Mouse (Mus musculus): ENCODE data around the gene Mgat1.

The Mgat1 gene

DNA sequence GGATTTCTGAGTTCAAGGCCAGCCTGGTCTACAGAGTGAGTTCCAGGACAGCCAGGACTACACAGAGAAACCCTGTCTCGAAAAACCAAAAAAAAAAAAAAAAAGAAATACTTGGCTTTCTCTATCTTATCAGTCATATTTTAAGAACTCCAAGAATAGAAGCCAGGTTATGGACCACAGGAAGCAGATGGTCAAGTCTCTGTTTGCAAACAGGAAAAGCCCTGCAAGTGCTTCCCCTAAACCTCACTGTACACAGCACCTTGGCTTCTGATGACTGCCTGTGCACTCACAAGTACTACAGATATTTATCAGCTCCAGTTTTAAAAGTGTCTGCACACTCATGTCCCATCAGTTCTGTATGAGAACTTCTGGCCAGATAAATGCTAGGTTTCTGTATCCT, 2.5 kb upstream of the Mgat1 start:
- no peak for DNase-seq (ENCODE audit: low spot score in 2 of 2)

DNA sequence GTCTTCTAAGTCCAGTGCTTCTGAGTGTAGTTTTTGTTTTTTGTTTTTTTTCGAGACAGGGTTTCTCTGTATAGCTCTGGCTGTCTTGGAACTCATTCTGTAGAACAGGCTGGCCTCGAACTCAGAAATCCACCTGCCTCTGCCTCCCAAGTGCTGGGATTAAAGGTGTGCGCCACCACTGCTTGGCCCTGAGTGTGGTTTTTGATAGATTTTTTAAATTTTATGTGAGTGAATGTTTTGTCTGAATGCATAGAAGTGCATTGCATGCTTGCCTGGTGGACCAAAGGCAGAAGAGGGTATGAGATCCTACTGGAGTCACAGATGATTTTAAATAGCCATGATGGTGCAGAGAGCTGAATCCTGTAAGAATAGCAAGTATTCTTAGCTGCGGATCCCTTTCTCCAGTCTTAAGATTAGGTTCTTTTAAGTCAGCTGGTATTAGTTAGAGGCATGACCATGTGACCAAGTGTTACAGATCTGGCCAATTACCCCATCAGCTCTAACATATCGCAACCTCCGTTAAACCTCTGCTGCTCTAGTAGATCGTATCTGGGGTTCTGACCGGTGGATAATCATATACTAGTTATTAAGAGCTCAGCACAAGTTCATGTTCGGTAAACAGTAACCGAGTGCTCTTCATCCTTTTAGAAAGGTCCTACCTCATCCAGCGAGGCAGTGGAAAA, 906 bp upstream of the Mgat1 start:
- DNase-seq (ENCODE audit: low spot score in 2 of 2), result no peak

DNA sequence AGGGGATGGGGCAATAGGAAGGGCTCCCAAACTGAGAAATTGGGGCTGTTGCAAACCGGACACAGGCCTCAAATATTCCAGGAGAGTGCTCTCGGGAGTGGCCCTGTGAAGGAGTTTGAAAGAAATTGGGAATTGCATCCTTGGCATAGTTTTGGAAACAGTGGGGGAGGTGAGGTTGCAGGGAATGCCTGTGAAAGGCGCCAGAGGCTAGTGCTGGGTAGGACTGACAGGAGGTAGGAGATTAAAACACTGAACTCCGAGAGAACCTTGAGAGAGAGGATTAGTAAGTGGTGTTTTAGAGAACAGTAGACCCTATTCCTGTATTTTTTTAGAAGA, 572 bp downstream of the Mgat1 start:
- no peak for DNase-seq (ENCODE audit: low spot score in 2 of 2)

DNA sequence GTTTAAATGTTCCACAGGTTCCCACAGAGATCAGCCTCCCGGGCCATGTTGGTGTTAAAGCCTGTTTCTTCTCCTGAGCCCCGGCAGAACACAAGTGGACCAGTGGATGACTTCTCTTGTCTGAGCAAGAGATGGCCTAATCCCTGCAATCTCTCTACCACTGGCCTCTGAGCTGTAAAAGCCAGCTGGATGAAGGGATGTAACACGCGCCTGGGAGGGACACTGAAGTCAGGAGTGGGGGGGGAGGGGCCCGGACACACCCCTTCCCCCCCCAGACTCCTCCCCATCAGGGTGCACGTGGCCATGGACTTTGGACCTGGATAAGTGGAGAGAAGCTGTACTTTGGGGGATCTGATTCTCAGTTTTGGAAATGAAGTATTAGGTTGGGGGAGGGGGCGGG, 1.2 kb downstream of the Mgat1 start:
- no peak for DNase-seq (ENCODE audit: low spot score in 2 of 2)

DNA sequence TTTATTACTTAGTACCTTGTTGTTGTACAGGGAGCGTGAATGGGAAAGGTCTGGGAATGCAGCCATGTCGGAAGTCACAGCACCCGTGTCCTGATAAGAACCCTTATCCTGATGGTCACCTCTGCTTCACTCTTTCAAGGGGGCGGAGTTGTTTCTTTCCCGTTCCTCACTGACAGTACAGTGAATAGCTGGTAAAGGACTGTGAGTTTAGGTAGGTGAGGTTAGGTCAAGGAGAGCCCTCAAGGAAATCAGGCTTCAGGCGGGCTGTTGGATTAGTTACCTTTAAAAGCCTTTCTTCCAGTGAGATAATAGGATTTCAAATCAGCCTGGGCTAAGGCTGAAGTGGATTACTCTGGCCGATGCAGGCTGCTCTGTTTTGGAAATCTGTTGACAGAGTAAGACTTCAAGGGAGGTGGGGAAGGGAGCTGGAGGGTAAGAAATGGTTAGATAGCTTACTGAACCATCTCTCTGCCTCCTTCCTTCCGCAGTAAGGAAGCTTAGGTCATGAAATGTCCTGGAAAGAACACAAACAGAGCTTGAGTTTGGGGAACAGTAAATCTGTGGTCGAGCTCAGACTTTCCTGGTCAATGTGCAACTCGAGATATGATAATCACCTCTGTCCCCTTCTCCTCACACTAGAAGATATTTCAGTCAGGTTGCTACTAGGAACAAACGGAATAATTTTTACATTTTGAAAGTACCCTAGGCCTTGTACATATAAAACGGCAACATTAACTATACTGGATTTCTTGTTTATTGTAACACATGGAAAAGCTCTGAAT, 1.8 kb downstream of the Mgat1 start:
- no peak for DNase-seq (ENCODE audit: low spot score in 2 of 2)

DNA sequence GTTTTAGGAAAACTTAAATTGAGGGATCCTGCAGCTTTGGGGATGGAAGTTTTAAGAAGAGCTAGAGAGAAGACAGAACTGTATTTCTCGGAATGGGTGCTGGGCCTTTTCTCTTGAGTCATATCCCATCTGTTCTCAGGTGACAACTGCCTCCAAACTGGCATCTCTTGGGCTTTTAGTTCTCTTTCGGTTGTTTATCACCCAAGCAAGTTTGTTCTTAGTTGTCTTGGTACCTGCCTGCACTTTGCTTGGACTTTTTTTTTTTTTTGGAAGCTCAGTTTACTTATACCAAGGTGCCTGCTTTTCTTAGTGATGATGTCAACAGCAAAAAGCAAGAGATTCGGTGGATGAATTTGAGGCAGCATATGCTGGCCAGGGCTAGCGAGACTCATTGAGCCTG, 2.5 kb downstream of the Mgat1 start:
- no peak for DNase-seq (ENCODE audit: low spot score in 2 of 2)

DNA sequence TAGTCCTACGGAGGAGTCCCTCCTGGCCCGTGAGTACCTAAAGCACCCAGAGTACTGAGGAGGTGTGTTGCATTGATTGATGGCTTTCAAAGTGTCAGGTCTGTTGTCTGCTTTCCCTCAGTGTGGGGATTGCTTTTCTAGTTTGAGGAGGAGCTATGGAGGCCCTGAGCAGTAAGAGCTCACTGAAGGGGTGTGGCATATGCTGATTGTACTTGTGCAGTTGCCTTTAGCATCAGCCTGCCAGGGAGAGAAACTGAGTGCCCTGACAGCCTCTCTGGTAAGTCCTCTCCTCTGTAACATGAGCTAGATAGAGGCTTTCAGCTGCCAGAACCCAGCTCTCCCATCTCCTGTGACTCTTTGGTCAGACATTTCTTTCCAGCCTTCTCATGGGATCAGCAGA, 3.3 kb downstream of the Mgat1 start:
- DNase-seq (ENCODE audit: low spot score in 2 of 2), result no peak

DNA sequence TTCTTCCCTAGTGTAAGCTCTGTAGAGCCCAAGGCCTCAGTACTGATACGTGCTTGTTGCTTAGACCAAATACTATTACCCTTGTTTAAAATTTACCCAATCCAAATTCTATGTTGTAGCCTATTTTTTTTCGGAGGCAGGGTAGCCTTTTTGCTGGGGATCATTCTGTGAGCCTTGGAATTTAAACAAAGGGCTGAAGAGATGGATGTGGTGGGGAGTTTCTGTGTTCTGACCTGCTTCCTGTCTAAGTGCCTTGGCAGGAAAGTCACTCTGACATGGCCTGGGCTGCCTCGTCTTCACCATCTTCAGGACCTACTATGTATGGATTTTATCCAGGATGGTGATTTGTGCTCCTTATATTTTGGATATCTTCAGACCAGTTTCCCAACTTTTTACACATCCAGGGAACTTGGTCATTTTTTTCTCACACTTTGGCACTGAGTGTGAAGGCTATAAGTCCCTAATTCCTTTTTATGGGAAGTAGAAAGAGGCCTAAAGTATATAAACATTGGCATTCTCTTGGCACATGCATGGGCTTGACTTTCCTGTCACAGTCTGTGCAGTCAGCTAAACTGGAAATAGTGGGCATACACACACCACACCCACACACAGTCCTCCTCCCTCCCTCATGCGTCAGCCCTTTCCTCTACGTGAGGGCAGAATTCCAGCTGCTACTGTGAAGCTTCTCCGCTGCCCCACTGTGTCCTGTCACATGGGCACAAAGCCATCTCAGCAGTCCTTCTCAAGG, 4.4 kb downstream of the Mgat1 start:
- DNase-seq (ENCODE audit: low spot score in 2 of 2), result peak in 1 of 2 experiments; percentile 43

DNA sequence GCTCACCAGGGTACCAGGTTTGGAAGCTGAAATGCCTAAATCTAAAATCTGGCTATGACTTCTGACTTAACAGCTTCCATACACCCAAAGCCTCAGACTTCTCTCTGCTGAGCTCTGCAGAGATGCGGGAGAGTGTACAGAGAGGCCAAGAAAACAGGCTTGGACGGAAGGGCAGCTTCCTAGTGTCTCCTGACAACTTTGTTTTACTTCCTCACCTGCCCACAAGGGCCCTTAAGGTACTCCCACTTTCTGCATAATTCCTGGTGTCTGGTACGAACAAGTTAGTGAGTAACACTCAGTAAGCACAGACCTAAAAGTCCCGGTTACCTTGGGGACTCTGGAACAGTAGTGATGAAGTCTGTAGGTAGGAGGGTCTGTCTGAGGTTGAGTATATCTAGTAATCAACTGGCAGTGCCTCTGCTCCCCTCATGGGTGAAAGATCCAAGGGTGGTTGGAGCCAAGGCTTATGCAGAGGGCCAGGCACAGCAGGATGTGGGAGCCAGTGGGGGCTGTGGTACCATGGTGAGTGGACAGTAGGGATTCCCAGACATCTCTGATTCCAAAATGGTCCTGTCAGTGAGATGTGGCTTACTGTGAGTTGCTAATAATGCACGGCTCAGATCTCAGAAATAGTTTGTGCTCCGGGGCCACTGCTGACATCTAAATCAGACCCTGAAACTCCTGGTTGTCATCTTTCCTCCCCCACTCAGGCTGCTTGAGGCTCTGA, 5.1 kb downstream of the Mgat1 start:
- no peak for DNase-seq (ENCODE audit: low spot score in 2 of 2)

DNA sequence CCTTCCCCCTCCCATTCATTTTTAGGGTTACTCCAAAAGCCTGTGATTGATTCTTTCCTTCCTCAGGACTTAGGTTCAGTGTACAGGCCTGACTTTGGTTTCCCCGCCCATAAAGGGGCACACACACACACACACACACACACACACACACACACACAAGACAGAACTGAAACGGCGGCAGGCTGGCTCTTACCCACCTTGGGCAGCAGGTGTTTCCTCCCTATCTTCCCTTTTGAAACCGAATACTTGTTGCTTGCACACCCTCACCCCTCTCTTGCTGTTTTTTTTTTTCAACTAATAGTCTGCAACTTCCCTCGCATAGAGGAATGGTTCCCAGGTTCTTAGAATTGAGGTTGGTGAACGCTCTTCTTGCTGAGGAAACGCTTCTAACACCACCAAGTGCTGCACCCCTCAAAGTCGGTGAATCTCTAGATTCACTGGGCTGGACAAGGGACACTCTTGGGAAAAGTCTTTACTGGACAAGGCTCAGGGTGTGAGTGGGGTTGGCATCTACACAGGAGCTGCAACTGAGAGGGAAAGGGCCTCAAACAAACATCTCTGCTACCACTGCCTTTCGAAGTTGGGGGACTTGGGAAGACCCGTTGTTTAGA, 5.9 kb downstream of the Mgat1 start:
- no peak for DNase-seq (ENCODE audit: low spot score in 2 of 2)

DNA sequence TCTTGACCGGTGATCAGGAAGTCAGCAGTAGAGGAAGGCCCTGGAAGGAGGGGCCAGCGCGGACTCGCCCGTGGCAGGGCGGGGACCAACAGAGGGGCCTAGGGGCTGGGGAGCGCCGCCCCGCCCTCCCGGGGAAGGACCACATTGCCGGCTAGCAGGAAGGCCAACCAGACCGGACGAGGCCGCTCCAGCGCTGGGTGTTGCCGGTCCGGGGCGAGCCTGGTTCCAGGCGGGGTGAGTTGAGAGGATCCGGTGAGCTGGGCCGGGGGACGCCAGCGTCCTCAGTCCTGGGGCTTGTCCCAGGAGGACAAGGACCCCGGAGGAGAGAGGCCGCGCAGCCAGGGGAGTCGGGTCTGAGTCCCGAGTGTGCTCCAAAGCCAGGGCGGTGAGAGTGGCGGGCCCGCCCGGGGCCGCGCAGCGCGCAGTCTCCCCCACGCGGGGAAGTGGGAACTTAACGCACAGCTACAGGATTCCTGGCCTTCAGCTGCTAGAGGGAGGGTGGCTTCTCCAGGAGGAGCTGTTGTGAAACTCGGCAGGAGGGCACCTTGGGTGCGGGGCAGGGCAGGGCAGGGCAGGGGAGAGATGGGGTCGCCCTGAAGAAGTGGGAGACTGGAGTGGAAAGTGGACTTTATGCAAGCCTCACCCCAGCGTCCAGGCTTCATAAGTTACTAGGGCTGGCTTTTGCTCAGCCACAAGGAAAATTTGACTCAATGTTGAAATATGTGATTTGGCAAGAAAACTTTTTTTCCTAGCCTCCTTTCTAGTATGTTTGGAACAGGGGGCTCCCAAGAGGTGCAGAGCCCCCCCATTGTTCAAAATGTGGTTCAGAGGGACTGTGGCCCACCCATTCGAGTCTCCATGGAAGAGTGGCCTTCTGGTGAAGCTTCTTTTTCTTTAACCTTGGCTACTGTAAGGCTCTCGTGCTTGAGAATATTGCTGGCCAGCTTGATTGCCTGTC, 6.7 kb downstream of the Mgat1 start:
- peak; percentile 59 to 62 for DNase-seq (ENCODE audit: low spot score in 2 of 2)

DNA sequence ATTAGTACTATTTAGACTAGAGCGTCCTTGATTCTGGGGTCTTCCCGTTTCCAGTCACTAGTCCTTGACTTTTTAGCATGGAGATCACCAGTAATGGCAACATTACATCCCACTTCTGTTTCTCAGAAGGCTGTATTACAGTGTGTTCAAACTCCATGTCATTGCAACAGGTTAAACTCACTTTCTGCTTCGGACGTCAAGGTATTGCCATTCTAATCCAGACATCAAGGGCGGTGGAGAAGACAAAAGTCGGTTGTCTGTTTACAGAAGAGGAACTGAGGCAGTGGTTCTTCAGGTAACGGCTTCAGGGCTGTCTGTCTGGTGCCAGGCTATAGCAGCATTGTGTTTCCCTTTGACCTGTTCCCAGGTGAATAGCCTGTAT, 7.4 kb downstream of the Mgat1 start:
- DNase-seq (ENCODE audit: low spot score in 2 of 2), result no peak

DNA sequence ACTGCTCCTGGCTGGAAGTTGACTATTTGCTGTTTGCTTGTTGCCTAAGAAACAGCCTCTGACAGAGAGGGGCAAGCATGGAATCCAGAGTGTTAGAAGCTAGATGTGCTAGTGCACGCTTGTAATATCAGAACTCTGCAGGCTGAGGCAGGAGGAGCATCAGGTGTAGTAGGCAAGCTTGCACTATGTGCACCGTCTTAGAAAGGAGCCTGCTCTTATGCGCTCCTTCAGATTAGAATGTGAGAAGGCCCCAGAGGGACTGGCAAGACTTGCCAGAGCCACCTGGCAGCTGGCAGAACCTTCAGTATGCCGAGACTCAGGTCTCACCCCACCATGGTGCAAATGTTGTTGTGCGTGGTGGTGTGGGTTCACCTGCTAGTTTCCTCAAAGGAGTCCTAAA, 8.1 kb downstream of the Mgat1 start:
- DNase-seq (ENCODE audit: low spot score in 2 of 2), result no peak

DNA sequence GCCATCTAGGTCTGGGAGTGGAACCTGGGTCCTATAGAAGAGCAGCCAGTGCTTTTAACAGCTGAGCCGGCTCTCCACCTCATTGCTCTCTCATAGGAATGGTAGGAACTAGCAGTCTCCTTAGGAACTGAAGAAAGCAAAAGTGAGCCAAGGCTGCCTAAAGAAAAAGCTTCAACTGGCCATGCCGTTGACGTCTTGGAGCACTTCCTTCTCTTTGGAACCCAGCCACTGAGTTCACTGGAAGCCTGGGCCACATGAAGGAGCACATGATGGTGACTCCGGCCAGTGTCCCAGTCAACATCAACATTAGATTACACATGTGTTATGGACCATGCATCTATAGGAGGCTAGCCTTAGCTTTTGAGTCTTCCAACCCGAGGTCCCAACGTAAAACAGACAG, 9.0 kb downstream of the Mgat1 start:
- DNase-seq (ENCODE audit: low spot score in 2 of 2), result no peak

DNA sequence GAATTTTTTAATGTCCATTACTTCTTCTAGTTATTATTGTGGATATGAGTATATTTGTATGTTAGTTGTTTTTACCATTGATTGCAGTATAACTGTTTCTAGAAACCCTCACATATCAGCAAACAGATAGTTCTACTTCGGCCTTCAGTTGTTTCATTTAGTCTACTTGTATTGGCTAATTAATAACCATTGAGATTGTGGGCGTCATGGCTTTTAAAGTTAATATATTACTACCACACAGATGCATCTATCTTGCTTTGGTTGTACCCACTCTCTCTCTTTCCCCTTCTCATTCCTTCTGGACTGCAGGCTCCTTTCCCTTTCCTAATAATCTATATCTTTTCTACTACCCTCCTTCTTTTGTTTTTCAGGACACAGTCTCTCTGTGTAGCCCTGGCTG, 15.3 kb downstream of the Mgat1 start:
- no peak for DNase-seq (ENCODE audit: low spot score in 2 of 2)

DNA sequence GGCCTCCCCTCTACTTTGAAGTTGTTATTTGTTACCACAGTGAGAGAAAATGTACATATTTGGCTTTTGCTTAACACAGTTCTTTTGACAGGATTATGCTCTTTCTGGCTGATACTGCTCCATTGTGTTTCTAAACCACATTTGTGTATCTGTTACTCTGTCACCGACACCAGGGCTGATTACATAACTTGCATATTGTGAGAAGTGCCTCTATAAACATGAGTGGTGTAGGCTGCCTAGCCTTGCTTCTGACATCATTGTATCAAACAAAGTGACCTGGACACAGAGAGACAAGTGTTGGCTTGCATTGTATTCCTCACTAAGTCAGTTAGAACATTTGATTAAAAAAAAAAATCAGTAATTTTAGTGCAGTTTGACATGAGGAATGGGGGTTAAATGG, 15.8 kb downstream of the Mgat1 start:
- DNase-seq (ENCODE audit: low spot score in 2 of 2), result no peak

DNA sequence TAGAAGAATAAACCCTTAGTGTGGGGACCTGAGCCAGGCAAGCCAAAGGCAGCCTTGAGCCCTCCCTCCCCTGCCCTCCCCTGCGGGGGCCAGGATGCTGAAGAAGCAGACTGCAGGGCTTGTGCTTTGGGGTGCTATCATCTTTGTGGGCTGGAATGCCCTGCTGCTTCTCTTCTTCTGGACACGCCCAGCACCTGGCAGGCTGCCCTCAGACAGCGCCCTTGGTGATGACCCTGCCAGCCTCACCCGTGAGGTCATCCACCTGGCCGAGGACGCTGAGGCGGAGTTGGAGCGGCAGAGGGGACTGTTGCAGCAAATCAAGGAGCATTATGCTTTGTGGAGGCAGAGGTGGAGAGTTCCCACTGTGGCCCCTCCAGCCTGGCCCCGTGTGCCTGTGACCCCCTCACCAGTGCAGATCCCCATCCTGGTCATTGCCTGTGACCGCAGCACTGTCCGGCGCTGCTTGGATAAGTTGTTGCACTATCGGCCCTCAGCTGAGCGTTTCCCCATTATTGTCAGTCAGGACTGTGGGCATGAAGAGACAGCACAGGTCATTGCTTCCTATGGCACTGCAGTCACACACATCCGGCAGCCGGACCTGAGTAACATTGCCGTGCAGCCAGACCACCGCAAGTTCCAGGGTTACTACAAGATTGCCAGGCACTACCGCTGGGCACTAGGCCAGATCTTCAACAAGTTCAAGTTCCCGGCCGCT, 16.8 kb downstream of the Mgat1 start:
- DNase-seq (ENCODE audit: low spot score in 2 of 2), result no peak

DNA sequence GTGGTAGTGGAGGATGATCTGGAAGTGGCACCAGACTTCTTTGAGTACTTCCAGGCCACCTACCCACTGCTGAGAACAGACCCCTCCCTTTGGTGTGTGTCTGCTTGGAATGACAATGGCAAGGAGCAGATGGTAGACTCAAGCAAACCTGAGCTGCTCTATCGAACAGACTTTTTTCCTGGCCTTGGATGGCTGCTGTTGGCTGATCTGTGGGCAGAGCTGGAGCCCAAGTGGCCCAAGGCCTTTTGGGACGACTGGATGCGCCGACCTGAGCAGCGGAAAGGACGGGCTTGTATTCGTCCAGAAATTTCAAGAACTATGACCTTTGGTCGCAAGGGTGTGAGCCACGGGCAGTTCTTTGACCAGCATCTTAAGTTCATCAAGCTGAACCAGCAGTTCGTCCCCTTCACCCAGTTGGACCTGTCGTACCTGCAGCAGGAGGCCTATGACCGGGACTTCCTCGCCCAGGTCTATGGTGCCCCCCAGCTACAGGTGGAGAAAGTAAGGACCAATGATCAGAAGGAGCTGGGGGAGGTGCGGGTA, 17.4 kb downstream of the Mgat1 start:
- no peak for DNase-seq (ENCODE audit: low spot score in 2 of 2)

DNA sequence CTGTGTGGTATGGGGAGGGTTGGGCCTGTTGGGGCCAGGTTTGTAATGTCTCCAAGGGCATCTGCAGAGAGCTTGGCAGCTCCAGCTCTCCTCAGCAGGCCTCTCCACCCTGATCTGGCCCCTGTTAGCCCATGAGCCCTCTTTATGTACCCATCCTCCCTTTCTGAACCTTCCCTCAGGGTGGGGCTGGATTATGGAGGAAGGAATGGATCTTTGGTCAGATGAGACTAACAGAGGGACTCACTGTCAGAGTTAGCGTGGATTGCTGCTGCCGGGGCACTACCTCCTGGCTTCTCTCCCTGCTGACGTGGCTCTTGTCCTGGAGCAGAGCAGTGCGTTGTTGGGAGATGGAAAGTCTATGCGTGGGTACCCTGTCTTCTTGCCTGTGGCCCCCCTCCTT, 18.3 kb downstream of the Mgat1 start:
- no peak for DNase-seq (ENCODE audit: low spot score in 2 of 2)

DNA sequence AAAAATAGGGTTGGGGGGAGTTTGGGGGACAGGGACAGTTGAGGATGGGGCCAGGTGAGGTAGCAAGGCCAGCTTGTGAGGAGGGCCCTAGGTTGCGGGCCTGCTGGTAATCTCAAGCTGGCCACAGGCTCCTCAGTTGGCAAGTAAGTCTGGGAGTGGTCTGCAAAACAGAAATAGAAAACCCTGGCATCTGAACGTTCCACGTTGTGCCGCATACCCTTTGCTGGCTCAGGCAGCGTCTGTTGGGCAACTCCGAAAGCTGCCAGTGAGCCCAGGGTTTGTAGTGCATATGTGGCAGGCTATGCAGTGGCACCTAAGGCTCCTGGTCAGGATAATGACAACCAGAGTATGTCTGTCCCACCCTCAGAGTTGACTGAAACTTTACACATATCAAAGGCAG, 19.2 kb downstream of the Mgat1 start:
- no peak for DNase-seq (ENCODE audit: low spot score in 2 of 2)
